Mouse (Mus musculus) forebrain, embryonic 15.5 days (tissue): ENCODE data around the gene 4430402I18Rik. TPM values are rescaled to one million over a fixed set of nuclear protein-coding genes. Genes with fewer than 3 reads are reported as not detected.

ENCODE experiments used
- ATAC-seq: fragments of 200-750 bp; cut with Nextera tagmentation; replicated peaks from 2 replicates; pipeline ENCODE4 v1.8.0; 2017; ENCODE audit warnings: mild to moderate bottlenecking, moderate TSS enrichment, moderate library complexity
- H3K27ac ChIP-seq: fragments of 300-500 bp; sonication (generic); replicated peaks from 2 replicates; pipeline ENCODE4 v1.5.1; 2015; ENCODE audit warnings: mild to moderate bottlenecking, inconsistent platforms
- H3K27me3 ChIP-seq: fragments of 300-500 bp; sonication (generic); 2 replicates; pipeline ENCODE4 v1.6.1; 2015; ENCODE audit warnings: inconsistent platforms
- H3K36me3 ChIP-seq: fragments of 300-500 bp; sonication (generic); 2 replicates; pipeline ENCODE4 v1.6.1; 2015; ENCODE audit warnings: mild to moderate bottlenecking, inconsistent platforms
- H3K4me1 ChIP-seq: fragments of 300-500 bp; sonication (generic); 2 replicates; pipeline ENCODE4 v1.6.1; 2015; ENCODE audit warnings: inconsistent platforms
- H3K4me2 ChIP-seq: fragments of 300-500 bp; sonication (generic); replicated peaks from 2 replicates; pipeline ENCODE4 v1.6.1; 2015; ENCODE audit warnings: mild to moderate bottlenecking, inconsistent platforms
- H3K4me3 ChIP-seq: fragments of 300-500 bp; sonication (generic); 2 replicates; pipeline ENCODE4 v1.5.1; 2015; ENCODE audit warnings: mild to moderate bottlenecking, inconsistent platforms
- H3K9ac ChIP-seq: fragments of 300-500 bp; sonication (generic); replicated peaks from 2 replicates; pipeline ENCODE4 v1.6.1; 2015; ENCODE audit warnings: mild to moderate bottlenecking, inconsistent platforms
- H3K9me3 ChIP-seq: fragments of 300-500 bp; sonication (generic); 2 replicates; pipeline ENCODE4 v1.6.1; 2016; ENCODE audit warnings: inconsistent platforms
- WGBS: fragments of 180-500 bp; shearing (Covaris S2); methylation state at CpG from one replicate; pipeline ENCODE4 v1.1.7; 2015; ENCODE audit warnings: mixed read lengths; 5-methylcytosine and 5-hydroxymethylcytosine counted together
- polyA plus RNA-seq: library from polyadenylated mRNA; unstranded; fragments of >200 nt; fragmentation: Nextera tagmentation; extraction: Ambion mirVana; gene quantifications from 2 replicates; pipeline ENCODE4 v1.2.1, GENCODE M21; 2015

The 4430402I18Rik gene
- polyA plus RNA-seq, 1 experiment from 2014 or later: 2.4 TPM

DNA sequence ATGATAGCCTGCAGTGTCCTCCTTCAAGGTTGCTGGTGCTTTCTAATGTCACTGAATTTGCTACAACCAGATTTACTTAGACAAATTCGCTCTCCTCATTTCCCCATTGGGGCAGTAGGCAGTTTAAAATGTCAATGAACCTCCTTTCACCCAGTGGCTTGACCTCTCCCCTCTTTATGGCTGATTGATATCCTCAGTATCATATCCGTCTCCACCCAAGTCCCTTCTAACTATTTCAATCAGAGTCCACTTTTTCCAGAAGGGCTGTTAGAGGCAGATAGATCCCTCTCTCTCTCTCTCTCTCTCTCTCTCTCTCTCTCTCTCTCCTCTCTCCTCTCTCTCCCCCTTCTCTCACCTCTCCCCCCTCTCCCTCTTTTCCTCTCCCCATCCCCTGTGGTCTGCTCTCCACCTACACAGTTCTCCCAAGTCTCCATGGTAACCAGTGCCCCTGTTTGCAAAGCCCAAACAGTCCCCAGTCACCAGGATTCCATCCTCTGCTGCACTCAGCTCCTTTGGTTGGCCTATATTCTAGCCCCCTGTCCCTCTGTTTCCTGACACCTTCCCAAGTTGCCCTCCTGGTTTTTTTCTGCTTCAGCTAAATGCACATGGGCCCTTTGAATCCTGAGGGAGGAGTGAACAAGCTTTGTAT lies 51.9 kb downstream of the 4430402I18Rik start:
- Histone ChIP-seq H3K4me1 (no peaks in the 10 kb centered on the region), H3K4me3 (no peak overlapping the region), H3K4me2 (no peak overlapping the region), H3K9ac (no peak overlapping the region), H3K9me3 (no peaks in the 10 kb centered on the region), H3K27ac (no peak overlapping the region), H3K27me3 (no peaks in the 10 kb centered on the region), H3K36me3 (no peaks in the 10 kb centered on the region)
- 76% methylated on average over 2 of the region's 2 CpGs for WGBS
- no peak for ATAC-seq

DNA sequence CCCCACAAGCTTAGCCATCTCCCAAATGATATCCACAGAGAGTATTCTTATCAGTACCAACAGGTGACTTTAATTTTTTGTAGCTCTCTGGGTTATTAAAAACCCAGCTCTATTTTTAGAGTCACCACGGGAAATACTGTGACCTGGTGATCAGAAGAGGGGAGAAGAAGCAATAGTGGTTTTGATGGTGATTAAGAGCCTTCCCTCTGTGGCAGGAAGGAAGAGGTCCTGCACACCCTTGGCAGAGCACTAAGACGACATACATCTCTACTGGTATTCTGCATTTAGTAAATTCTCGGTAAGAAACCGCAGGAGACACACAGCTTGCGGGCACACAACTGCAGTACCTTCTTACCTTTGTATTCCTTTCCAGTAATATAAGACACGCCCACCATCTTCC lies 53.0 kb downstream of the 4430402I18Rik start:
- no peaks in the 10 kb centered on the region for H3K9me3 ChIP-seq
- 82% methylated on average over 6 of the region's 6 CpGs for WGBS
- H3K36me3 ChIP-seq: no peaks in the 10 kb centered on the region
- H3K27ac ChIP-seq: no peak overlapping the region
- H3K27me3 ChIP-seq: no peaks in the 10 kb centered on the region
- no peak for ATAC-seq
- H3K9ac ChIP-seq: no peak overlapping the region
- no peaks in the 10 kb centered on the region for H3K4me1 ChIP-seq
- H3K4me2 ChIP-seq: no peak overlapping the region
- H3K4me3 ChIP-seq: no peak overlapping the region

DNA sequence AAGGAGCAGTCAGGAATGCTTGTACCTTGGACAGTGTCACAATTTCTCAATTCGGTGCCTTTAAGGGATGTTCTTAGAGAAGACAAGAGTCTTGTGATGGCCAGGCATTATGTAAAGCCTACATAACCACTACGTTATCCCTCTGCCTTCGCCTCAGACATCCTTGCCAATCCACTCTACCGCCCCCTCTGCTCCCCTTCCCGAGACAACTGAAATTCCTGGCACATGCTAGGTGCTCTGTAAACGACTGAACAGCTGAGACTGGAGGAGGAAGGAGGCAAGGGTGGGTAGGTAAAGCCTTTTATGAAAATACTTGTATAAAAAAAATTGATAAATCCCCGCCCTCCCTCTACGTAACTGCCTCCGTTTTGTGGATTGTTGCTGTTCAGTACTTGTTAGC lies 58.9 kb downstream of the 4430402I18Rik start:
- Histone ChIP-seq H3K9ac (no peak overlapping the region), H3K27me3 (no peaks in the 10 kb centered on the region), H3K4me1 (no peaks in the 10 kb centered on the region), H3K4me3 (no peak overlapping the region), H3K27ac (no peak overlapping the region), H3K4me2 (no peak overlapping the region), H3K9me3 (no peaks in the 10 kb centered on the region), H3K36me3 (0 out of 2 replicates have a peak, but pooled peaks cover 7% of the 10 kb centered on the region)
- 74% methylated on average over 9 of the region's 9 CpGs for WGBS
- no peak for ATAC-seq

DNA sequence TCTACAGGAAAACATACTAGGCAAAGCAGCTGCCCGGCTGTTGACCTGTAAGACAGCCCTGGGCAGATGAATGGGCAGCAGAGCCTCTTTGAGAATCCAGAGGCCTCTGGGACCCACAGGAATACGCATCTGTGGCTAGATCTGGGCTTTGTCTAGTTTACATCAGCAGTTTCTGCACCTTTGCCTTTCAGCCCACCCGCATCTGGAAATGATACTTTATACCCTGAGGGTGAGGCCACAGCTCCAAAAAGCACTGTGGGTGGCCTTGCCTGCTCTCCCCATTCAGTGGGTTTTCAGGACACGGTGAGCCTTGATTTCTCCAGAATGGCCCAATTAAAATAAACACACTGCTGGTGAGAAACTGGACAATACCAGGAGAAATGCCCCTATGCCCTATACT lies 59.4 kb downstream of the 4430402I18Rik start:
- Histone ChIP-seq H3K36me3 (0 out of 2 replicates have a peak, but pooled peaks cover 7% of the 10 kb centered on the region), H3K4me3 (no peak overlapping the region), H3K9me3 (no peaks in the 10 kb centered on the region), H3K4me2 (no peak overlapping the region), H3K27ac (no peak overlapping the region), H3K27me3 (no peaks in the 10 kb centered on the region), H3K4me1 (no peaks in the 10 kb centered on the region), H3K9ac (no peak overlapping the region)
- 62% methylated on average over 4 of the region's 4 CpGs for WGBS
- no peak for ATAC-seq

DNA sequence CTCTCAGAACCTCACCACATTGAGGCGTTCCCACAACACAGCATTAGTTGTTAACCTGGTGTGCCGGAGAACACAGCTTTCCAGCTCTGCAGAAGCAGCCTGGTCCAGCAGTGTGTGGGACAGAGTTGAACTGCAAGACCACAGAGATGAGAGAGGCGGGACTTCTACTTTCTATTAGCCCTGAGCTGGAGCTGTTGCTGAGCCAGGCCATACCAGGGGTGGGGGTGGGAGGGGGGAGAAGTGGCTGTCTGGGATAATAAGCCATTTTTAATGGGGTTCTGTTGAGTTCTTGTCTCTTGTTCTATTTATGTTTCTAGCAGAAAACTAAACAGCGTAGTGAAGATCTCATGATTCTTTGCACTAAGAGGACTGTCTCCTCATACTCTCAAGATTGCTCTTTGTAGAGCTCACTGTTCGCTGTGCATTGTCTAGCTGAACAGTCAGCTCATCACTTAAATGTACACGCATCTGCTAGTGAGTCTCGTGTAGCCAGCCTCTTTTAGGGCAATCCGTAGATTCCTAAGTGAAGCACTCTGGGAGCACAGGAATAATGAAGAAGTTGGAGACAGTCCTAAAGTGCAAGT lies 64.0 kb downstream of the 4430402I18Rik start:
- Histone ChIP-seq H3K9me3 (no peaks in the 10 kb centered on the region), H3K4me3 (no peak overlapping the region), H3K36me3 (0 out of 2 replicates have a peak, but pooled peaks cover 7% of the 10 kb centered on the region), H3K27me3 (no peaks in the 10 kb centered on the region), H3K27ac (no peak overlapping the region), H3K4me1 (no peaks in the 10 kb centered on the region), H3K4me2 (no peak overlapping the region), H3K9ac (no peak overlapping the region)
- WGBS: 84% methylated on average over 8 of the region's 8 CpGs
- no peak for ATAC-seq

DNA sequence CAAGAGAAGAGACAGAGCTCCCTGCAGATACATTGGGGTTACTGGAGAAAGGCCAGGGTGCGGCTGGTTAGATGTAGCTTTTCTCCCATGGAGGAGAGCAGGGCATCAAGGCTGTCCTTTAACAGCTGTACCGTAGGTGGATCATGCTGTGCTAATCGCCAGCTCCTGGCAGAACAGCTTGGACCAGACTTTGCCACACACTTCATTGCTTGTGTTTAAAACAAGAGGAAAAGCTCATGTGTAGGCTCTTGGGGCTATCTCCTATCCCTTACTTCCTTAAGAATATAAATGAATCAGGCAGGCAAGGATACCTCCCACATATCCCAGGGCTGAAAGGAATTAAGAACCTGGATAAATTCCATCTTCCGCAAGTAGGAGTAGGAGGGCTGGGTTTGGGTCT lies 64.8 kb downstream of the 4430402I18Rik start:
- Histone ChIP-seq H3K9me3 (no peaks in the 10 kb centered on the region), H3K4me3 (no peak overlapping the region), H3K4me2 (no peak overlapping the region), H3K36me3 (0 out of 2 replicates have a peak, but pooled peaks cover 7% of the 10 kb centered on the region), H3K9ac (no peak overlapping the region), H3K27ac (no peak overlapping the region), H3K4me1 (no peaks in the 10 kb centered on the region), H3K27me3 (no peaks in the 10 kb centered on the region)
- WGBS: 86% methylated on average over 4 of the region's 4 CpGs
- no peak for ATAC-seq

DNA sequence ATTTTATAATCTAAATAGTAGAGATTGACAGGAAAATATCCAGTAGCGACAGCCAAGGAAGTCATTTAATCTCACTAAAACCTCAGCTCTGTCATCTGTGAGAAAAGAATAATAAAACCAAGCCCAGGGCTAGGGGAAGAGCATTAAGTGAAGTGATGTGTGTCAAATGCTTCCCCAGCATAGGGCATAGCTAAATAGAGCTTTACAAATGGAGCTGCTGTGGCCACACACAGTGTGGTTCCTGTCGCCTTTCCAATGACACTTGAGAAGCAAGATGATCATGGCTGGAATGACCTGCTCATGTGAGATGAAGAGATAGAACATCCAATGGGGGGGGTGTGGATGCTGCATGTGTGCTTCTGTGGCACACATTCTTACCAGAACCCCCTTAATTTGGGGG lies 65.5 kb downstream of the 4430402I18Rik start:
- ATAC-seq: no peak
- Histone ChIP-seq H3K4me2 (no peak overlapping the region), H3K27ac (no peak overlapping the region), H3K4me1 (peaks cover 5% of the 10 kb centered on the region; the same call in 1 of the 2 replicates), H3K4me3 (no peak overlapping the region), H3K36me3 (0 out of 2 replicates have a peak, but pooled peaks cover 7% of the 10 kb centered on the region), H3K9me3 (no peaks in the 10 kb centered on the region), H3K9ac (no peak overlapping the region), H3K27me3 (no peaks in the 10 kb centered on the region)
- WGBS: 69% methylated on average over 2 of the region's 2 CpGs

DNA sequence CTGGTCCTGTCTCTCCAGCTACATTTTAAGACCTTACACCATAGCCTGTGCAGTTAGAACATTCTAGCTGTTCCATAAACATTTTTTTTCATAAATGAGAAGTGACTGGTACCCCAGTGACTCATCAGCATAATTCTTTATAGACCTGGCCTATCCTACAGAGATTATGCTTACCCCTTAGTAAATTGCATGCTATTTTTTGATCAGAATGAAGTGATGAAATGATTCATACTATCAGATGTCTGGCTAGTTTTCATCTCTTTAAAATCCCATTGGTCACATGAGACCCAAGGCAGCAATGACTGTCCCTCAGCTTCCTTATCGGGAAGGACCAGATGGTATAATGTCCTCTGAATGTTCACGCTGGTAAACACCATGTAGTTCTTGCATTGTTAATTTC lies 66.8 kb downstream of the 4430402I18Rik start:
- 95% methylated on average over 2 of the region's 2 CpGs for WGBS
- ATAC-seq: no peak

DNA sequence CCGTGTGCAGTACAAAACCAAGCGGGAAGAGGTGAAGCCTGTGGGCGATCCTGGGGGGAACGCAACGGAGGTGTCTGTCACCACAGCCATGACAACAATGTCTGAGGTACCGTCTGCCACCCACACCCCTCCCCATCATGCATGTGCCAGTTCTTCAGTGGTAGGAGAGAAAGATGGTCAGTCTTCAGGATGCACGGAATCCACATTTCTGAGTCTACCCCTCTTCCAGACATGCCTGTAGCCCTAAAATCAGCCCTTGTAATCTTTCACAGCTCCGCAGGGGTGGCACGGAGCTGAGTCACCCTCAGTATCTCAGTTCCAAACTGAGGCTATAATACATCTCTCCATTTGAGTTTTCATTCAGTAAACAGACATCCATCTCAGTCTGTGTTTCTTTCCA lies 70.1 kb downstream of the 4430402I18Rik start:
- Histone ChIP-seq H3K4me2 (no peak overlapping the region), H3K9me3 (no peaks in the 10 kb centered on the region), H3K9ac (no peak overlapping the region), H3K4me3 (no peak overlapping the region), H3K27me3 (no peaks in the 10 kb centered on the region), H3K36me3 (no peaks in the 10 kb centered on the region), H3K27ac (no peak overlapping the region), H3K4me1 (peaks cover 20% of the 10 kb centered on the region)
- no peak for ATAC-seq
- 78% methylated on average over 9 of the region's 9 CpGs for WGBS

More for the DNA sequence above, 66.8 kb downstream of the 4430402I18Rik start:
- Histone ChIP-seq H3K4me2 (no peak overlapping the region), H3K27ac (no peak overlapping the region), H3K9me3 (no peaks in the 10 kb centered on the region), H3K36me3 (0 out of 2 replicates have a peak, but pooled peaks cover 7% of the 10 kb centered on the region), H3K4me3 (no peak overlapping the region), H3K27me3 (no peaks in the 10 kb centered on the region), H3K9ac (no peak overlapping the region), H3K4me1 (peaks cover 13% of the 10 kb centered on the region)

DNA sequence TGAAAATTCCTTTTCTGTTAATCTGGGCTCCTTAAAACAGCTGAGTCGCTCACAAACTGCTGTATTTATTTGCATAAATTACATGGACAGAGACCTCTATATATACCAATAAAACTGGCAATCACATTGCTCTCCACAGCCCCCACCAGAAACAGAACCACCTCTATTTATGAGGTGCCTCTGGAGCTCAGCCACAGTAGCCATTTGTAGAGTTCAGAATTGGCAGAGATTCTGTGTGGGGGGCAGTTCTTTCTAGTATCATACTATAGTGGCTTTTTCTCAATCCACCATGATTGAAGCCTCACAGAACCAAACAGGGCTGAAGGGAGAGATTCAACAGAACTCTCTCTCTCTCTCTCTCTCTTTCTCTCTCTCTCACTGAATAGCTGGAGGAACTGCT lies 71.0 kb downstream of the 4430402I18Rik start:
- 0 out of 2 replicates have a peak, but pooled peaks have one; percentile 57 for ATAC-seq
- H3K4me3 ChIP-seq: no peak overlapping the region
- H3K4me1 ChIP-seq: peaks cover 21% of the 10 kb centered on the region
- no peak overlapping the region for H3K4me2 ChIP-seq
- H3K27ac ChIP-seq: no peak overlapping the region
- H3K27me3 ChIP-seq: no peaks in the 10 kb centered on the region
- no peaks in the 10 kb centered on the region for H3K9me3 ChIP-seq
- H3K36me3 ChIP-seq: no peaks in the 10 kb centered on the region
- 26% methylated on average over 1 of the region's 1 CpGs for WGBS
- H3K9ac ChIP-seq: no peak overlapping the region

DNA sequence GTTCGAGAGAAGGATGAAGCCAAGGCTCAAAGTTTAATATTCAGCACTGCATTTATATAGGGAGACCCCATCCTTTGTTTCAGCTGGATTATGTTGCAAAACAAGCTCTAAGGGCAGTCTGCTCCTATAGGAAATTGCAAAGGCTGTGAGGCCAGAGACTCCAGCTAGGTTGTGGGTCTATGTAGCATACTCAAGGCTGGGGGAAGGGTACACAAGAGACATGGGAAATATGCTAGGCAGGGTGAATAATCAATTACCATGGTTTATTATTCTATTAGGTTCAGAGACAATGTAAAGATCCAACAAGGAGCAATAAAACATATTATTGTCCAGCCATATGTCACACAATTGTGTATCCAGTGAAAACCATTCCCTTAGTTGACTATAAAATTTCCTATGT lies 75.7 kb downstream of the 4430402I18Rik start:
- 94% methylated on average over 1 of the region's 1 CpGs for WGBS

DNA sequence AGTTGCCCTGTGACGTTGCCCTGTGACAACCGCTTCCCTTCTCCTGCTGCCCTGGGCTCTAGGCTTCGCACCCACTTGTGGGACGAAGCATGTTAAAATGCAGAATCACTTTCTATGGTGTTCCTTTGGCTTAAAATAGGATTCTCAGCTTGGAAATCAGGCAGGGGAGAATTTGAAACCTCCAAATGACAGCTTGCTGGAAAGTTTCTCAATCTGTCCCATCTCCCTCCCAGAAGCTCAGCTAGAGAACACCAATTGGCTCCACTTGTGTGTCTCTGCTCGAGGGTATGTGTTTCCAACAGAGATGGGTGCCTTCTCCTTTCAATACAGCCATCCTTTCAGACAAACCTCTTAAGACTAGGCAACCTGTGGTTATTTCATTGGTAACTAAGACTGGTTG lies 76.4 kb downstream of the 4430402I18Rik start:
- Histone ChIP-seq H3K9me3 (no peaks in the 10 kb centered on the region), H3K4me3 (no peak overlapping the region), H3K36me3 (no peaks in the 10 kb centered on the region), H3K27me3 (no peaks in the 10 kb centered on the region), H3K4me2 (no peak overlapping the region), H3K9ac (no peak overlapping the region), H3K4me1 (peaks cover 8% of the 10 kb centered on the region; the same call in 1 of the 2 replicates), H3K27ac (no peak overlapping the region)
- 83% methylated on average over 5 of the region's 5 CpGs for WGBS
- no peak for ATAC-seq

More for the DNA sequence above, 75.7 kb downstream of the 4430402I18Rik start:
- Histone ChIP-seq H3K9me3 (no peaks in the 10 kb centered on the region), H3K4me1 (peaks cover 14% of the 10 kb centered on the region), H3K36me3 (no peaks in the 10 kb centered on the region), H3K4me3 (no peak overlapping the region), H3K4me2 (no peak overlapping the region), H3K27me3 (no peaks in the 10 kb centered on the region), H3K27ac (no peak overlapping the region), H3K9ac (no peak overlapping the region)
- ATAC-seq: no peak
